Mouse (Mus musculus) c-Kit-negative CD71-positive TER-119-positive erythroid progenitor cells, embryonic 14.5 days (primary cell): Measurements from ENCODE around the gene Snx19.

Experiments
- DNase-seq: peaks from one replicate; pipeline ENCODE4 v3.0.0-alpha.2; 2013; ENCODE audit warnings: low read depth, low spot score

Snx19 gene

DNA sequence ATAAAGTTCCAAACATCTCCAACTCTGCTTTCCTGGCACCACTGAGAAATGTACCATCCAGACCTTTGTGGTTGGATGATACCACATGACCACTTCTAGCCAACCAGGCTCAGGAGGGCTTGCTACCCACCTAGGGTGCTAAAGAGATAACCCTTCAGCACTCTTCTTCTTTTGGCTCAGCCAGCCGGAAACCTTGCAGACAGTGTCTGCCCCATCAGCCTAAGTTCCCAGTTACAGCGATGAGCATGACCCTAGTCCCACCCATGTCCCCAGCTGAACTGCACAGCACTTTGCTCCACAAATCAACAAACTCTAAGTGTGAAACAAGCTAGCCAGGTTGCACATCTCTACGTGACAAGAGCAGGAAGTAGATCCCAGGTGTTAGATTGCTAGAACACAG is 57.3 kb downstream of the Snx19 start:
- DNase-seq = no peak

DNA sequence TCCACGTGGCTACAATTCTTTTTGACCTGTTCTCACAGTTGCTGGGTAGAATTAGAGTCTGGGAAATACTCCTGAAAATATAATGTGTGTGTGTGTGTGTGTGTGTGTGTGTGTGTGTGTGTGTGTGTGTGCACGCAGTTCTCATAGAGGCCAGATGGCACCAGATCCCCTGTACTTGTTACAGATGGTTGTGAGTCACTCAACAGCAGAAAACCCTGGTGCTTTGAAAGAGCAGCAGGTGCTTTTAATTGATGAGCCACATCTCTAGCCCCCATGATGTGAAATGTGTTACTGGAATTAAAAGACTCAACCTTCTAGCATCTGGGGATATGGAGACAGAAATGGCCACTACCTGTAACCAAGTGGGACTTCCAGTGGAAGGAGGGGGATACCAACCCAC is 58.3 kb downstream of the Snx19 start:
- no peak for DNase-seq

GRCm38 (mm10) chr9:30488384-30488783 is 61.5 kb downstream of the Snx19 start:
- DNase-seq = no peak

- no peak for DNase-seq
Observed at GRCm38 (mm10) chr9:30494446-30494845, 67.5 kb downstream of the Snx19 start.

DNA sequence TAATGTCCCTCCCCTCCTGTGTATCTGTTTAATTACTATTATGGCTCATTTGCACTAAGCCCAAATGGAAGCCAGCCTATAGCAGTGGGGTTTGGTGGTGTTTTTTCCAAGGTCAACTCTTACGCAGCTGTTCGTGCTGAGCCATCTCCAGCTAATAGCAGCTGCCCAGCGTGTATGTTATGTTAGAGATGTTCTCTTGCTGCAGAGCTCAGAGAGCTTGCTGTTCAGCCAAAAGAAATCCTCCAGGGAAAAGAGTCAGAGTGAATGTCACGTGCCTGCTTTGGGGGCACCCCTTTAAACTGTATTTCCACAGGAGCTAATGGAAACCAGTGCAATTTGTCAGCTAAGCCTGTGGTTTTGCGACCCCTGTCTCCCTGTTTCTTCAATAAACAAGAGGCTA is 82.1 kb downstream of the Snx19 start:
- no peak for DNase-seq

DNA sequence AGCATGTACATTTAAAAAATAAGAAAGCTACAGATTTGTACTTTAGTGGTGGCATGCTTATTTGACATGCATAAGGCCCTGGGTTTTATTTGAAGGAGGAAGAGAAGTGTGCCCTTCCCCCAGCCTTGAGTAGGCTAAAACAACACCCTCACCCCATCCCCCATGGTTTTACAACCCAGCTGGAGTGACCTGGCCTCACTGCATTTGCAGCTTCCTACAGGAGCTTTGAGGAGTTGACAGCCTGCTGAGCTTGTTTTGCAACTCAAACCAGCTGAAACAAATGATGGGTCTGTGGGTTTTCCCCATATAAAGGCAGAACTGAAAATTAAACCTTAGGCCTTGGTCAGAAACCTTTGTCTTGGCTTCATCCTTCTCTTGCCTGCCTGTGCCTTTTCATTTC is 89.0 kb downstream of the Snx19 start:
- DNase-seq = no peak
